Mouse (Mus musculus) liver, embryonic 11.5 days (tissue): ENCODE data around the gene Cbll1. TPM values are rescaled to one million over a fixed set of nuclear protein-coding genes. Genes with fewer than 3 reads are reported as not detected.

Source experiments
- polyA plus RNA-seq: library from polyadenylated mRNA; unstranded; fragments of >200 nt; fragmentation: Nextera tagmentation; extraction: Ambion mirVana; gene quantifications from 2 replicates; pipeline ENCODE4 v1.2.1, GENCODE M21; 2014

Gene Cbll1
- polyA plus RNA-seq, 1 experiment from 2014 or later = 18.1 TPM

Other genes starting within 250 kb of the Cbll1 start
- 16.2 and 17.0 TPM in 2 replicates for gene Lamb1, start 234.4 kb downstream of the Cbll1 start, polyA plus RNA-seq
- 139 and 157 TPM in 2 replicates for gene Dld, start 148.2 kb downstream of the Cbll1 start, polyA plus RNA-seq
- gene Slc26a3, start 108.7 kb downstream of the Cbll1 start, polyA plus RNA-seq = not detected in 2 replicates
- 0.08 TPM in 1 of 2 replicates, not detected in the other for gene Slc26a4, start 60.4 kb upstream of the Cbll1 start, polyA plus RNA-seq
- 67.9 and 69.0 TPM in 2 replicates for gene Bcap29, start 135.0 kb upstream of the Cbll1 start, polyA plus RNA-seq
- 11.5 and 13.1 TPM in 2 replicates for gene Dus4l, start 155.2 kb upstream of the Cbll1 start, polyA plus RNA-seq
- 23.3 and 25.6 TPM in 2 replicates for gene Cog5, start 155.3 kb upstream of the Cbll1 start, polyA plus RNA-seq
- 0.47 and 0.67 TPM in 2 replicates for gene Gpr22, start 214.3 kb upstream of the Cbll1 start, polyA plus RNA-seq